Mouse (Mus musculus) fibroblast of lung, adult 2 months (primary cell): ENCODE data around the gene Abcd2.

ENCODE experiments used
- DNase-seq: peaks from one replicate; pipeline ENCODE4 v3.0.0-alpha.2; 2011; ENCODE audit warnings: low read depth

The Abcd2 gene

DNA sequence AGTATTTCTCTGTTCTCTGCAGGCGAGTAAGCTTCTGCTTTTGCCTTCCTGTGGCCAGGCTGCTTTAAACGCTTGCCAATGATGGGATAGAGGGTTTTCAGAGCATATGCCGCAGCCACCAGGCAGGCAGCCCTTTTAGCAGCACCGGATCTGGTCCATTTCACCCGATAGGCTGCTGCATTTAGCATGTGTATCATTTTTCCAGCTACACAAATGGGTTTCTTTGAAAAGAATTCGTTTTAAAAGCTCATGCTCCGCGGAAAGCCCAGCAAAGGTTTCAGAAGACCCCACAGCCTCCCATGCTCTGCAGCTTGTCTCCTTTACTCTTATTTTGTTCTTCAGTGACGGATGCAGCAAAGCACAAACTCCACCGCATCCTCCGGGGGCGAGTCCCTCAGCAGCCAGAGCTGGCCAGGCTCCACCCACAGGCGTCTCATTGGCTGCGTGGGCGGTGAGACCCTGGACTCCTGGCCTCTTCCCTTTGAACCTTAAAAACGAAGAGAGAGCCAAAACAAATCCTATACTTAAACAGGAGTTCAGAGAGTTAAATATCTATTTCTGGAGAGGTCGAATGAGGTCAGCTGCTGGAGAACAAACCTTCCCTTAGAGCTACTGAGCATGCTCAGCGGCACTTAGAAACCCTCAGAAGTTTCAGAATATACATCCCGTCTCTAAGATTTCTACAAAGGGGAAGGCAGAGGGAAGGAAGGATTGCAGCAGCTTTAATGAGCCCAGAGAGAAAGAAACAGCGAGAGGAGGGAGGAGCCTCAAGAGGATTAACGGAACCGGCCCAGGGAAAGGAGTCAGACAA lies at the start of gene Abcd2:
Gene Abcd2, minus strand, starts transcription at position 388 of the 811 bp plus-strand sequence.
- peak; percentile 27 for DNase-seq

DNA sequence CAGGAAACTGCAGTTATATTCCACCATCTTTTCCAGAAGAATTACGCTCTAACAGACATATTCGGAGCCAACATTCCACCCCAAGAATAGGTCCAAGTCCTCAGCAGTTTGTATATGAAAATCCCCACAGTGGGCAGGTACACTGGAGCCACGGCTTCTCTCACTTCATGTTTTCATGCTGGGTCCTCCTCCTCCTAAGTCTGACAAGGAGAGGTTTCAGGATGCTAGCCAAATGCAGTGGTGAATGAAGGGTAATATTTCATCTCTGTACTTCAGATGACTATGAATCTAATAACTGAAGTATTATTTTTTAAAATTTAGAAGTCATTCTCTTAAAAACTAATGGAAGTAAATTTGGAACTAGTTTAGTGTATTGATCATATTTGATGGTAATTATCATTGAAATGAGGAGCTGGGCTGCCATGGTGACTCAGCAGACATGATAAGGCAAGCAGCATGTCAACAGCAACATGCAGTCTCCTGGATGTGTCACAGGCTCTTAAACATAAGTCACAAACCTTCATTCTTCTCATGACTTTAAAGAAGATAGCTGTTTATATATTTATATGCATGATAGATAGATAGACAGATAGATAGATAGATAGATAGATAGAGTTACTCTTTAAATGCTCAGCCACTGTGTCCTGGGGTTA lies 49.2 kb upstream of the Abcd2 start:
- DNase-seq, result no peak

DNA sequence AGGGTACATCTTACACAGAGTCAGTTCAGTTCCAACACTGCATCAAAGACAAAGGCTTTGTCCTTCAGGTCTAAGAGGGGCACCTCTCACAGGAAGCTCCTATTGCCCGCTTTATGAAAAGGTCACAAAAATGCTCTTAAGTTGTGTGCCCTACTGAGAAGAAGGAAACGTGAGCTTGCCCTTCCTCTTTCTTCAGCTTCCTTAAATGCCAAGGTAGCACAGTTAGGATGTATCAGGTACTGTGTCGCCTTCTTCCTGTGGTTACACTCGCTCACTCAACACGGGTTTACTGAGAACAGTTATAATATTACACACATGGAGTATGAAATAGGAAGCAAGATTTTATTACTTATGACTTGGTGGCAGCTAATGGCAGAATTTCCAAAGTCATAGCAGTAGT lies 45.7 kb upstream of the Abcd2 start:
- DNase-seq, result no peak

- DNase-seq, result no peak
Observed at GRCm38 (mm10) chr15:91206518-91206917, 14.9 kb upstream of the Abcd2 start.

- DNase-seq, result no peak
Observed at GRCm38 (mm10) chr15:91203521-91203920, 11.9 kb upstream of the Abcd2 start.

DNA sequence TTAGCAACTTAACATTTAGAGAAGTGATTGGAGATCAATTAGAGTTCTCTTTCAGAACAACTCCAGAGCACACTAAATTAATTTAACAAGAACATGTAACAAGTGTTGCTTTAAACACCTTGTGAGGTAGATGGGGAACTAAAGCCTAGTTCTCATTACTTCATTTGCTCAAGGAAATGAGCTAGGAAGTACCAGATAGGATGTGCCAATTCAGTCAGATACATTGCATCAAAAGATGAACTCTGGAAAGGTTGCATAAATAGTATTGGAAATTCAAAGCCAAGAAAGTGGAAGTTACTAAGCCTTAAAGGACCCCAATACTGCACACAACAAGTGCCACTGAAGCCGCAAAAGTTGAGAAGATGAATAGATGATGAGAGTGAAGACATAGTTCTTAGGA lies 10.9 kb upstream of the Abcd2 start:
- no peak for DNase-seq

DNA sequence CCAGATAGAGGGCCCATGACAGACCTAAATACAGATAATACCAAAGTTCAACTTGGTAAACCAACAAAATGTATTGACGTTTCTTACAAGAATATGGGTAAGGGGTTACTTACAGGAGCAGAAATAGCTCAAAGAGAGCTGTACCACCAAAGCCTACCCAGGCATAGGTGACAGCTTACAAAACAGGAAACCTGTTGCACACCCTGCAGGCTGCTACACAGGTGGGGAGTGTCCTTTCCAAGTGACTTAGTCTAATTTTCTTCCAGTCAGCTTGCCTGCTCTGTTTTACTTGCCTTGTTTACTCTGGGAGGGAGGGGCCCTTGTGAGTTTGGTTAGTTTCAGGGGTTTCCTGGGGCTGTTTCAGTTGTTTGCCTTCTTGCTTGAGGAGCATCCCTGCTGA lies 9.2 kb upstream of the Abcd2 start:
- DNase-seq, result no peak

- DNase-seq, result no peak
Observed at GRCm38 (mm10) chr15:91199256-91199905, 7.8 kb upstream of the Abcd2 start, which contains the start of gene CN725425. Gene CN725425, plus strand, starts transcription at chr15:91199494.

DNA sequence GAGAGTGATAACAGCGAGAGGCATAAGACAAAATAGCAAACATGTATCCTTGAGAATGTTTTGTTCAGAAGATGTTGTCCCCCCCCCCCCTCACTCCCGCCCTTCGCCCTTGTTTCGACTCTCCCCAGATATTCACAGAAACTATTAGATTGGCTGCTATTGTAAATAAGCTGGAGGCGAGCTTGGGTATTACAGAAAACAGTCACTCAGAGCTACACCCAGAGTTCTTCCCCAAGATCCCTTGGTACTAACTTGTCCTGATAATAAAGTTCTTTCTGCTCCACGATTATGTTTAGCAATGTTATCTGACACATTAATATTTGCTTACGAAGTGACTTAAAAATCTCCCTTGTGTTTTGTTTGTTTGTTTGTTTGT lies 612 bp upstream of the Abcd2 start:
- DNase-seq, result peak; percentile 13

DNA sequence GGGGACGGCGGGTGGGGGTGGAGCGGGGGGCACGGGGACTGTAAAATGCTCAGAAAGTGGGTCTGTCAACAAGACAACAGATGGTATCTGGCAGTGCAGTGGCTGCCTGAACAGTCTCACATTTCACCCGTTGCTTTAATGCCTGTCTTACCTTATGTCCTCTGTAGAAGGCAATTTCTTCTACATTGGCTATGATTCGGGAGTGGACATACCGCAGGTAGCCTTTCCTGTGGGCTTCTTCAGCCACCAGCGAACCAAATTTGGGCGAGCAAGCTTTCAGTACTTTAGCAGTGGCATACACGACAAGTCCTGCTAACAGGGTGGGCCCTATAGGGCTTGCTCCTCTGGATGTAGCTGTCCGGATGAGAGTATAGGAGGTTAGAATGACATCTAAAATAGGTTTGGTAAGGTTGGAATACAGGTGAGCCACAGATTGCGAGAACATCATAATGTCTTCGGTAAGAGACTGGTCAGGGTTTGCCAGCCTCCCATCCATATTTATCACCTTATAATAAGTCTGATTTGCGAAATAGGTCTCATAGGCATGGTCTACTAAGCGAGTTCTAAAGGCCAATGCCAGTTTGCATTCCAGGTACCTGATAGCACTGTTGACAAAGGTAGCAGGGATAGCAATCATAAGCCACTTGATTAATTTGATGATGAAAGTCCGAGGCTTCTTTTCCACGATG lies 936 bp downstream of the Abcd2 start:
- DNase-seq, result no peak

DNA sequence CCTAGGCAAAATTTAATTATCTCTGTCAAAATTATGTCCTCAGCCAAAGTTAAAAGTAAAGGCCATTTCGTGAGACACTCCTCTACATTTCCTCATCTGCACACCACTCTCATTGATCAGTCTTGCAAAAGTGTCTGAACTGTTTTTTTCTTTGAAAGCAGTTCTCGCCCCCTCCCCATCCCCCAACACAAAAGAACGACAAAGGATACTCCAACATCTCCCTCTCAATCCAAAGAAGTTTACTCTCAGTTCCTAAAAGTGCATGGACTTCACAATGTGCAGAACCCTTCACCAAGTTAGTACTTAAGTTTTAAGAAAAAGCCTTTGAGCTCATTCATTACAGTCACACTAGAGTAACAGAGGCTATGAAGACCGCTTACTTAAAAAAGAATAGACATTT lies 1.6 kb downstream of the Abcd2 start:
- no peak for DNase-seq

DNA sequence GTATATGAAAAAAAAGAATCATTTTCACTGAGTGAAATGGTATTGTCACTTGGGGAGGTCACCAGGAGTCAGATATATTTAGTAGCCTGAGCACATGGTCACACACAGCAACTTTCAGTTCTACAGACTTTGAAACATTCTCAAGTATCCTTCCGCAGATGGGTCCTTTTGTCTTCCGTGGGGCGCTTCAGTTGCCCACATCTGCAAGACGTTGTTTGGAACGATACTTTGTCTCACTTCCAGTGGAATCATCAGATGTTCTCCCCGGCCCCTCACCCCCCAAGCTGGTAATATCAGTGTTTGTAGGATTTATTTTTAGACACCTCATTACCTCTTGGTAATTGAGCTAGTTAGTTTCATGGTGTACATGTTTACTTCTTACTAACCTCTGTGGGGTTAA lies 5.2 kb downstream of the Abcd2 start:
- DNase-seq, result no peak

DNA sequence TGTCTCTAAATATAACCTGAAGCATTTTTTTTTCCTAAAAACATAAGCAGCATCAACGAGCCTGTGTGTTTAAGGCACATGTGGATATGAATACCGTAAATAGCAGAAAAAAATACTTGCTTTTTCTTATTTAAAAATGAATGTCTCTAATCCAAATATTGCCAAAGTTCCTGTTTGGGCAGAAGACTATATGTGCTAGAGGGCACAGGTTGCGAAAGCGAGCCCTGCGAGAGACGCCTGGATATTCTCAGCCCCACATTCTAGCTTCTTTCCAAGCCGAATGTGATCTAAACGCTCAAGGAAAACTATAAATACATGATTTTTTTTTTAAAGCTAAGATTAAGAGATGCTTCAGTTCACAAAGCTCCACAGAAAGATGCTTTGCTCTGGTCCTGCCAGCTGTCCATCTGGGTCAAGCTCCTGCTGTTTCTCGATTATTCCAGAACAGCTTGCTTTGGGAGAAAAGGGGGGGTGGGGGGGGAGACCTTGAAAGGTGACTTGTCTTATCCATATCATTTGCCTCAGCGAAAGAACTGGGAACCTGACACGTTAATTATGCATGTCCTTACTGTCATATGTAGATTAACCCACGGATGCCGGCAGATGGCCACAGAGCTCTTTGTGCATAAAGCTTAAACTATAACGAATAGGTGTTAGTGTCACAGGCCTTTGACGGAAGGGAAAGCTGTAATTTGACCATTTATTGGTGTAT lies 11.5 kb downstream of the Abcd2 start:
- DNase-seq, result no peak

DNA sequence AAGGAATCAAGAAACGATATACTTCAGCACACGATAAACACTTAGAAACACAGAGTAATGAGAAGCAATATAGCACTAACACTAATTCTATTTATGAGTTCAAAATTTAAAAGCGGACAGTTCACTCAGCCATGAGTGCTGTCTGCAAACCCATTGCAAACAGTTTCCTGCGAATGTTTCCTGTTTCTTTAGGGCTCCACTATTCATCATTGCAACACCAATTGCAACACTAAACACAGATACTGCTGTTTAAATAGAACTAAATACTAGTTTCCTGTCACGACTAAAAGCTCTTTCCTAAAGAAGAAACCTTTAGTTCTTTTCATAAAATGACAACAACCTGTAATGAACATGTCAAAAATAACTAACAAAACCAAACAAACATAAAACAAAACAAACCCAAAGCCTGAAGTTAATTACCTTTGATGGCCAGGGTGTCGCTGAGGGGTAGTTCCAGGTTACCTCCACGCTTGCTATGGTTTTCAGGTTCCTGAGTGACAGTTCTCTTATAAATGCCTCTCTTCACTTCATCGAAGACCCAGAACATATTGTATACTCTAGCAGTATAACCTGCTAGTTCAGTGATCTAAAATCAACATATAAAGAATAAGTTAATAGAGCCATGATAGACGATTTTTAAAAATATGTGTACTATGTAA lies 12.8 kb downstream of the Abcd2 start:
- no peak for DNase-seq

DNA sequence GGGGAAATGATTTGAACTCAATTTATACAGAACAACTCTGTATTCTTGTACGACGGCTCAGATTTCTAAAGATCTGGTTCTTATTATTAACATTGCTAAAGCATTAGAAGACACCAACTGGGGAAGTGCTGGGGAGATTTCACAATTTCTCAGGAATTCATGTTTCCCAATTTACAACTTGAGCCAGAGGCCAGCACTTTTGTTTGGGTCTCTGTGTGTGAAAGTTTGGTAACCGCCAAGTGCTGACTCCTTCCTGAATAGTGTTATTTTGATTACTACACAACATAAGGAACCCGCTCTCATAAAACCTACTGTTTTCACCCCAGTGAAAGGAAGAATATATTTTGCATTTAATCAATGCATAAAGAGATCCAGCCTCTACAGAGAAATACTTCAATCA lies 19.4 kb downstream of the Abcd2 start:
- DNase-seq, result peak; percentile 86

DNA sequence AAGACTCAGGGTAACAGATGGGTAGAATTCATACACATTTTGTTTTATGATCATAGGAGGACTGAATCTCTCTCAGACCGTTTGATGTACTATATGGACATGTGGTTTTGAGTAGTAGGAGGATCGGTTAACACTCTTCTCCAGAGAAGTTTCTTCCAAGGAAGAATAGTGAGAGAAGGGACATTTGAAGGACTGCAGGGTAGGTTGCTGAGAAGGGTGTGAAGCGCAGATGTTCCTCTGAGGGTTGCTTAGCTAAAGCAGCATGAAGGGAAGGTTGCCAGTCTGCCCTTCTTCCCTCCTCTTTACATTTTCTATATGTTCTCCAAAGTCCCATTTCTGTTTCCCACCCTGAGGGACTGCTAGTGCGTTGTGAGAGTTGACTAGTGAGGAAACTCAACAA lies 20.3 kb downstream of the Abcd2 start:
- DNase-seq, result no peak

- DNase-seq, result no peak
Observed at GRCm38 (mm10) chr15:91170602-91171328, 20.8 kb downstream of the Abcd2 start.

- no peak for DNase-seq
Observed at GRCm38 (mm10) chr15:91167850-91168562, 23.6 kb downstream of the Abcd2 start.

DNA sequence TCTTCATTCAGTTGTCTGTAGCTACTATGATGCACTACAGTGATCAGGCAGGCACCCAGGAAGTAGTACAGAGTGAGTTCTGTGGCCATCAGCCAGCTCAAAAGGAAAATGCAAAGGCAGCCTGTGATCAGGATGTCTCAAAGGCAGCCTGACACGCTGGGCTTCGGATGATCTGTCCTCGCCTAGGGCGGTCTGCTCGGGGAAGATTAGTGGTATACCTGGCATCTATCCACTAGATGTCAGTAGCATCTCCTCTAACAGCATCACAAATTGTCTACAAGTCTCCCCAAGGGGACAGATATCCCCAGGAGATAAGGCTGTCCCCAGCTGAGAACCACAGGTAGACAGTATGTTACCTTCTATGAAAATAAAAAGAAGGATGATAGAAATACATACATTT lies 26.6 kb downstream of the Abcd2 start:
- DNase-seq, result no peak

GRCm38 (mm10) chr15:91163454-91163853 lies 28.1 kb downstream of the Abcd2 start:
- DNase-seq, result no peak
